Mouse (Mus musculus): ENCODE measurements around the gene Arhgap5.

- no peak for TF ChIP-seq USF1 (IDR thresholded peaks at IDR 0.05; ENCODE audit: low read depth)
- no peak for TF ChIP-seq CTCF (IDR thresholded peaks at IDR 0.05; ENCODE audit: control insufficient read depth, insufficient read depth, insufficient read length)
- TF ChIP-seq MYOD1 (IDR thresholded peaks at IDR 0.05; ENCODE audit: control insufficient read depth, insufficient read length, low read depth), result no peak
- TF ChIP-seq FOSL1 (IDR thresholded peaks at IDR 0.05; ENCODE audit: insufficient read depth, low read length, poor library complexity, severe bottlenecking), result no peak
- no peak for TF ChIP-seq CEBPB (IDR thresholded peaks at IDR 0.05; ENCODE audit: low read depth)
- TF ChIP-seq MYOG (IDR thresholded peaks at IDR 0.05; ENCODE audit: control insufficient read depth, extremely low read depth, insufficient read length), result no peak
Measured at GRCm38 (mm10) chr12:52493281-52493681, 10.5 kb upstream of the Arhgap5 start.
